Mouse (Mus musculus): ENCODE results near the gene Rexo1. TPM values are rescaled to one million over a fixed set of nuclear protein-coding genes. Genes with fewer than 3 reads are reported as not detected.

The Rexo1 gene
- polyA plus RNA-seq, 1 experiment from 2014 or later, result 23.6 TPM

Other genes starting within 250 kb of the Rexo1 start
- gene 2310011J03Rik, start 241.0 kb downstream of the Rexo1 start, polyA plus RNA-seq (2015; fragmentation: Nextera tagmentation; extraction: Ambion mirVana), result 51.4 and 51.5 TPM in 2 replicates
- 8.1 and 8.8 TPM in 2 replicates for gene Pcsk4, start 232.1 kb downstream of the Rexo1 start, polyA plus RNA-seq (2015; fragmentation: Nextera tagmentation; extraction: Ambion mirVana)
- gene Reep6, start 231.6 kb downstream of the Rexo1 start, polyA plus RNA-seq (2015; fragmentation: Nextera tagmentation; extraction: Ambion mirVana), result 132 and 159 TPM in 2 replicates
- gene Adamtsl5, start 213.1 kb downstream of the Rexo1 start, polyA plus RNA-seq (2015; fragmentation: Nextera tagmentation; extraction: Ambion mirVana), result 19.3 and 20.4 TPM in 2 replicates
- 0.32 and 0.63 TPM in 2 replicates for gene Plk5, start 205.1 kb downstream of the Rexo1 start, polyA plus RNA-seq (2015; fragmentation: Nextera tagmentation; extraction: Ambion mirVana)
- 5.5 and 6.9 TPM in 2 replicates for gene Mex3d, start 173.9 kb downstream of the Rexo1 start, polyA plus RNA-seq (2015; fragmentation: Nextera tagmentation; extraction: Ambion mirVana)
- 180 and 201 TPM in 2 replicates for gene Mbd3, start 162.0 kb downstream of the Rexo1 start, polyA plus RNA-seq (2015; fragmentation: Nextera tagmentation; extraction: Ambion mirVana)
- gene Uqcr11, start 154.7 kb downstream of the Rexo1 start, polyA plus RNA-seq (2015; fragmentation: Nextera tagmentation; extraction: Ambion mirVana), result 890 and 1,161 TPM in 2 replicates
- 91.7 and 94.2 TPM in 2 replicates for gene Tcf3, start 127.9 kb downstream of the Rexo1 start, polyA plus RNA-seq (2015; fragmentation: Nextera tagmentation; extraction: Ambion mirVana)
- gene Onecut3, start 66.7 kb downstream of the Rexo1 start, polyA plus RNA-seq (2015; fragmentation: Nextera tagmentation; extraction: Ambion mirVana), result 0.06 and 0.10 TPM in 2 replicates
- gene Atp8b3, start 22.4 kb downstream of the Rexo1 start, polyA plus RNA-seq (2015; fragmentation: Nextera tagmentation; extraction: Ambion mirVana), result 0.09 and 0.19 TPM in 2 replicates
- gene Klf16, start 15.8 kb upstream of the Rexo1 start, polyA plus RNA-seq (2015; fragmentation: Nextera tagmentation; extraction: Ambion mirVana), result 8.3 TPM in 2 replicates
- 95.7 and 101 TPM in 2 replicates for gene Abhd17a, start 28.8 kb upstream of the Rexo1 start, polyA plus RNA-seq (2015; fragmentation: Nextera tagmentation; extraction: Ambion mirVana)
- 105 and 114 TPM in 2 replicates for gene Scamp4, start 41.3 kb upstream of the Rexo1 start, polyA plus RNA-seq (2015; fragmentation: Nextera tagmentation; extraction: Ambion mirVana)
- 6.4 and 6.6 TPM in 2 replicates for gene Adat3, start 41.3 kb upstream of the Rexo1 start, polyA plus RNA-seq (2015; fragmentation: Nextera tagmentation; extraction: Ambion mirVana)
- 3.9 and 4.1 TPM in 2 replicates for gene Gm49322, start 44.5 kb upstream of the Rexo1 start, polyA plus RNA-seq (2015; fragmentation: Nextera tagmentation; extraction: Ambion mirVana)
- 134 and 152 TPM in 2 replicates for gene Csnk1g2, start 61.3 kb upstream of the Rexo1 start, polyA plus RNA-seq (2015; fragmentation: Nextera tagmentation; extraction: Ambion mirVana)
- gene Btbd2, start 95.5 kb upstream of the Rexo1 start, polyA plus RNA-seq (2015; fragmentation: Nextera tagmentation; extraction: Ambion mirVana), result 54.9 and 62.4 TPM in 2 replicates
- gene Mknk2, start 116.6 kb upstream of the Rexo1 start, polyA plus RNA-seq (2015; fragmentation: Nextera tagmentation; extraction: Ambion mirVana), result 68.8 and 73.0 TPM in 2 replicates
- 40.4 and 43.0 TPM in 2 replicates for gene Mob3a, start 140.4 kb upstream of the Rexo1 start, polyA plus RNA-seq (2015; fragmentation: Nextera tagmentation; extraction: Ambion mirVana)
- 22.3 and 26.5 TPM in 2 replicates for gene Izumo4, start 140.6 kb upstream of the Rexo1 start, polyA plus RNA-seq (2015; fragmentation: Nextera tagmentation; extraction: Ambion mirVana)
- 70.5 and 71.4 TPM in 2 replicates for gene Ap3d1, start 180.7 kb upstream of the Rexo1 start, polyA plus RNA-seq (2015; fragmentation: Nextera tagmentation; extraction: Ambion mirVana)
- gene Dot1l, start 193.6 kb upstream of the Rexo1 start, polyA plus RNA-seq (2015; fragmentation: Nextera tagmentation; extraction: Ambion mirVana), result 12.0 and 14.2 TPM in 2 replicates
- gene Sf3a2, start 236.6 kb upstream of the Rexo1 start, polyA plus RNA-seq (2015; fragmentation: Nextera tagmentation; extraction: Ambion mirVana), result 63.7 and 69.7 TPM in 2 replicates
- gene Plekhj1, start 237.1 kb upstream of the Rexo1 start, polyA plus RNA-seq (2015; fragmentation: Nextera tagmentation; extraction: Ambion mirVana), result 132 and 133 TPM in 2 replicates
- not detected in 2 replicates for gene Amh, start 243.7 kb upstream of the Rexo1 start, polyA plus RNA-seq (2015; fragmentation: Nextera tagmentation; extraction: Ambion mirVana)

Measured in intestine, embryonic 15.5 days (tissue).